Mouse (Mus musculus): ENCODE measurements around the gene Fam84b. TPM values are rescaled to one million over a fixed set of nuclear protein-coding genes. Genes with fewer than 3 reads are reported as not detected.

Gene Fam84b
- total RNA-seq (2021): 1 to 10 TPM; 5.3 to 6.2 TPM
- long read RNA-seq, experiment 1, full-length matches to known transcripts: 7 of 8 reads
- long read RNA-seq, experiment 1, partial matches to known transcripts: 0 of 8 reads
- long read RNA-seq, experiment 1, other reads (novel, unspliced or antisense): 1 of 8 reads
- long read RNA-seq, experiment 2, full-length matches to known transcripts: 4 of 7 reads
- long read RNA-seq, experiment 2, partial matches to known transcripts: 0 of 7 reads
- long read RNA-seq, experiment 2, other reads (novel, unspliced or antisense): 3 of 7 reads

GRCm38 (mm10) chr15:60853231-60853999 lies at the start of gene Fam84b:
Gene Fam84b (minus strand): TSS chr15:60853778.
- H3K27ac ChIP-seq: no peak within 1 kb of the TSS
- intact Hi-C loops (cut with DNase I): no loop called here
- H3K4me3 ChIP-seq: no peak within 1 kb of the TSS
- no peak for DNase-seq (ENCODE audit: extremely low spot score in 1 of 2, low spot score in 2 of 2)
- no peak for TF ChIP-seq CTCF (IDR thresholded peaks at IDR 0.05)

GRCm38 (mm10) chr15:60898187-60898965 lies 44.8 kb upstream of the Fam84b start:
- intact Hi-C loops (cut with DNase I): no loop called here
- Histone ChIP-seq H3K27ac (no peak overlapping the region), H3K4me3 (no peak overlapping the region)
- no peak for DNase-seq (ENCODE audit: extremely low spot score in 1 of 2, low spot score in 2 of 2)
- no peak for TF ChIP-seq CTCF (IDR thresholded peaks at IDR 0.05)

GRCm38 (mm10) chr15:60896040-60896439 lies 42.5 kb upstream of the Fam84b start:
- TF ChIP-seq CTCF (IDR thresholded peaks at IDR 0.05): no peak
- no peak for DNase-seq (ENCODE audit: extremely low spot score in 1 of 2, low spot score in 2 of 2)
- intact Hi-C loops (cut with DNase I): no loop called here
- no peak overlapping the region for H3K4me3 ChIP-seq
- no peak overlapping the region for H3K27ac ChIP-seq

- intact Hi-C loops (cut with DNase I): no loop called here
- no peak for DNase-seq (ENCODE audit: extremely low spot score in 1 of 2, low spot score in 2 of 2)
- Histone ChIP-seq H3K4me3 (no peak overlapping the region), H3K27ac (no peak overlapping the region)
- no peak for TF ChIP-seq CTCF (IDR thresholded peaks at IDR 0.05)
Observed at GRCm38 (mm10) chr15:60892976-60893463, 39.4 kb upstream of the Fam84b start.

GRCm38 (mm10) chr15:60888724-60889123 lies 35.1 kb upstream of the Fam84b start:
- no peak for DNase-seq (ENCODE audit: extremely low spot score in 1 of 2, low spot score in 2 of 2)
- Histone ChIP-seq H3K27ac (no peak overlapping the region), H3K4me3 (no peak overlapping the region)
- TF ChIP-seq CTCF (IDR thresholded peaks at IDR 0.05): no peak
- intact Hi-C loops (cut with DNase I): no loop called here

- intact Hi-C loops (cut with DNase I): no loop called here
Observed at GRCm38 (mm10) chr15:60875721-60876120, 22.1 kb upstream of the Fam84b start.

GRCm38 (mm10) chr15:60862417-60862816 lies 8.8 kb upstream of the Fam84b start:
- no peak overlapping the region for H3K4me3 ChIP-seq
- DNase-seq (ENCODE audit: extremely low spot score in 1 of 2, low spot score in 2 of 2): no peak
- no peak for TF ChIP-seq CTCF (IDR thresholded peaks at IDR 0.05)
- H3K27ac ChIP-seq: no peak overlapping the region
- intact Hi-C loops (cut with DNase I): no loop called here

More at GRCm38 (mm10) chr15:60875721-60876120, 22.1 kb upstream of the Fam84b start:
- Histone ChIP-seq H3K4me3 (no peak overlapping the region), H3K27ac (no peak overlapping the region)
- no peak for TF ChIP-seq CTCF (IDR thresholded peaks at IDR 0.05)
- no peak for DNase-seq (ENCODE audit: extremely low spot score in 1 of 2, low spot score in 2 of 2)

GRCm38 (mm10) chr15:60855112-60855511 lies 1.5 kb upstream of the Fam84b start:
- no peak overlapping the region for H3K27ac ChIP-seq
- intact Hi-C loops (cut with DNase I): no loop called here
- no peak overlapping the region for H3K4me3 ChIP-seq
- no peak for TF ChIP-seq CTCF (IDR thresholded peaks at IDR 0.05)
- DNase-seq (ENCODE audit: extremely low spot score in 1 of 2, low spot score in 2 of 2): no peak

- Histone ChIP-seq H3K4me3 (no peak overlapping the region), H3K27ac (no peak overlapping the region)
- intact Hi-C loops (cut with DNase I): no loop called here
- TF ChIP-seq CTCF (IDR thresholded peaks at IDR 0.05): no peak
- DNase-seq (ENCODE audit: extremely low spot score in 1 of 2, low spot score in 2 of 2): no peak
Observed at GRCm38 (mm10) chr15:60854151-60854550, 573 bp upstream of the Fam84b start.

- DNase-seq (ENCODE audit: extremely low spot score in 1 of 2, low spot score in 2 of 2): peak in 1 of 2 experiments; percentile 16
- Histone ChIP-seq H3K4me3 (no peak overlapping the region), H3K27ac (no peak overlapping the region)
- TF ChIP-seq CTCF (IDR thresholded peaks at IDR 0.05): no peak
- intact Hi-C loops (cut with DNase I): no loop called here
Observed at GRCm38 (mm10) chr15:60848630-60849029, 4.9 kb downstream of the Fam84b start.

GRCm38 (mm10) chr15:60846291-60846690 lies 7.3 kb downstream of the Fam84b start:
- TF ChIP-seq CTCF (IDR thresholded peaks at IDR 0.05): no peak
- Histone ChIP-seq H3K4me3 (no peak overlapping the region), H3K27ac (no peak overlapping the region)
- no peak for DNase-seq (ENCODE audit: extremely low spot score in 1 of 2, low spot score in 2 of 2)
- intact Hi-C loops (cut with DNase I): no loop called here

- no peak for TF ChIP-seq CTCF (IDR thresholded peaks at IDR 0.05)
- intact Hi-C loops (cut with DNase I): no loop called here
- Histone ChIP-seq H3K4me3 (no peak overlapping the region), H3K27ac (no peak overlapping the region)
- DNase-seq (ENCODE audit: extremely low spot score in 1 of 2, low spot score in 2 of 2): no peak
Observed at GRCm38 (mm10) chr15:60845886-60846285, 7.7 kb downstream of the Fam84b start.
